Mouse (Mus musculus) intestine, embryonic 14.5 days (tissue): Measurements from ENCODE around the gene Gm10153. TPM values are rescaled to one million over a fixed set of nuclear protein-coding genes. Genes with fewer than 3 reads are reported as not detected.
"Not testable (repeated sequence)": the region's sequence is repeated elsewhere in the genome, so short reads cannot be mapped to it uniquely, and the experiment has no call there.

Source experiments
- ATAC-seq: fragments of 200-750 bp; cut with Nextera tagmentation; replicated peaks from 2 replicates; pipeline ENCODE4 v1.8.0; 2017; ENCODE audit warnings: low read depth, moderate number of reproducible peaks, moderate TSS enrichment, moderate library complexity; ENCODE audit not compliant: low FRiP score, low TSS enrichment
- DNase-seq: peaks from one replicate; pipeline ENCODE4 v3.0.0-alpha.2; 2018; ENCODE audit warnings: low spot score
- H3K27ac ChIP-seq: fragments of 300-500 bp; sonication (generic); 2 replicates; pipeline ENCODE4 v1.5.1; 2014; ENCODE audit warnings: low read depth, mild to moderate bottlenecking, control low read depth
- H3K27me3 ChIP-seq: fragments of 300-500 bp; sonication (generic); replicated peaks from 2 replicates; pipeline ENCODE4 v1.6.1; 2014; ENCODE audit warnings: low read length, control low read depth; ENCODE audit not compliant: control insufficient read depth, insufficient read depth
- H3K36me3 ChIP-seq: fragments of 300-500 bp; sonication (generic); 2 replicates; pipeline ENCODE4 v1.6.1; 2014; ENCODE audit warnings: low read length, control low read depth; ENCODE audit not compliant: control insufficient read depth, insufficient read depth
- H3K4me1 ChIP-seq: fragments of 300-500 bp; sonication (generic); replicated peaks from 2 replicates; pipeline ENCODE4 v1.6.1; 2014; ENCODE audit warnings: low read length, control low read depth, mixed read lengths; ENCODE audit not compliant: control insufficient read depth, insufficient read depth
- H3K4me2 ChIP-seq: fragments of 300-500 bp; sonication (generic); 2 replicates; pipeline ENCODE4 v1.6.1; 2014; ENCODE audit warnings: low read length
- H3K4me3 ChIP-seq: fragments of 300-500 bp; sonication (generic); 2 replicates; pipeline ENCODE4 v1.5.1; 2014; ENCODE audit warnings: low read depth, low read length, control low read depth, mixed read lengths
- H3K9ac ChIP-seq: fragments of 300-500 bp; sonication (generic); 2 replicates; pipeline ENCODE4 v1.6.1; 2014; ENCODE audit warnings: mild to moderate bottlenecking, low read length
- H3K9me3 ChIP-seq: fragments of 300-500 bp; sonication (generic); 2 replicates; pipeline ENCODE4 v1.6.1; 2016; ENCODE audit warnings: low read length, control low read depth; ENCODE audit not compliant: control insufficient read depth
- WGBS: fragments of 180-500 bp; shearing (Covaris S2); extraction: QIAGEN DNeasy Blood & Tissue Kit; methylation state at CpG from one replicate; pipeline ENCODE4 v1.1.7; 2014; 5-methylcytosine and 5-hydroxymethylcytosine counted together
- polyA plus RNA-seq: library from polyadenylated mRNA; unstranded; fragments of >200 nt; fragmentation: Nextera tagmentation; extraction: Ambion mirVana; gene quantifications from 2 replicates; pipeline ENCODE4 v1.2.1, GENCODE M21; 2014

The Gm10153 gene
- not detected in 2 replicates for polyA plus RNA-seq

- DNase-seq (no peak), ATAC-seq (no peak)
- no peak within 1 kb of the TSS for H3K4me2 ChIP-seq
- H3K27me3 ChIP-seq: no peaks in the 10 kb centered on the region
- no peaks in the 10 kb centered on the region for H3K9me3 ChIP-seq
- no peak within 1 kb of the TSS for H3K9ac ChIP-seq
- WGBS: 32% methylated on average over 2 of the region's 2 CpGs
- no peaks in the 10 kb centered on the region for H3K36me3 ChIP-seq
- no peaks in the 10 kb centered on the region for H3K4me1 ChIP-seq
- no peak within 1 kb of the TSS for H3K4me3 ChIP-seq
- no peak within 1 kb of the TSS for H3K27ac ChIP-seq
Observed at GRCm38 (mm10) chr7:142190289-142190688, at the start of gene Gm10153. Gm10153 (minus strand) TSS chr7:142190389.

DNA sequence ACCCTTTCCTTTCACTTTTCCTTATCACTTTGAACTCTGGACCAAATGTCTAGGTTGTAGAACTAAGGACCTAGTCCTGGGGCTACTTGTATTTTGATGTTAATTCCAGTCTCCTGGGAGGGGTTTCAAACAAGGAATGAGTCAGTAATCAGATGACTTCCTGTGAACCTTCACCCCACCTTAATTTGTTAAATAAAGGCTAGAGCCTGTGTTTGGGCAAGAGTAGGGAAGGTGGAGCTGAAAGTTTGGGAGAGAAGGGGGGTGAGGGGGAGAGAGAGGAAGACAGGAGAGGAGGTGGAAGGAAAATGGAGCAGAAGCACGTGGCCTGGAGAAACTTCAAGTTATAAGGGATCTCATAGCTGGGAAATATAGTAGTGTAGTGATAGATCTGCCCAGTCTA lies 41.4 kb upstream of the Gm10153 start:
- 23% methylated on average over 1 of the region's 1 CpGs for WGBS
- Histone ChIP-seq H3K36me3 (no peaks in the 10 kb centered on the region), H3K27ac (no peak overlapping the region), H3K4me3 (no peak overlapping the region), H3K9me3 (no peaks in the 10 kb centered on the region), H3K4me1 (no peaks in the 10 kb centered on the region), H3K9ac (no peak overlapping the region), H3K4me2 (no peak overlapping the region), H3K27me3 (no peaks in the 10 kb centered on the region)
- no peak for ATAC-seq
- no peak for DNase-seq

GRCm38 (mm10) chr7:142229871-142230270 lies 39.7 kb upstream of the Gm10153 start, which contains the start of gene Krtap5-5:
Krtap5-5 (minus strand) TSS chr7:142229971.
- H3K27ac ChIP-seq, H3K4me1 ChIP-seq, H3K27me3 ChIP-seq, DNase-seq, H3K4me3 ChIP-seq, H3K9me3 ChIP-seq, H3K36me3 ChIP-seq, ATAC-seq, H3K9ac ChIP-seq, H3K4me2 ChIP-seq: not testable (repeated sequence)
- WGBS: 59% methylated on average over 3 of the region's 3 CpGs

DNA sequence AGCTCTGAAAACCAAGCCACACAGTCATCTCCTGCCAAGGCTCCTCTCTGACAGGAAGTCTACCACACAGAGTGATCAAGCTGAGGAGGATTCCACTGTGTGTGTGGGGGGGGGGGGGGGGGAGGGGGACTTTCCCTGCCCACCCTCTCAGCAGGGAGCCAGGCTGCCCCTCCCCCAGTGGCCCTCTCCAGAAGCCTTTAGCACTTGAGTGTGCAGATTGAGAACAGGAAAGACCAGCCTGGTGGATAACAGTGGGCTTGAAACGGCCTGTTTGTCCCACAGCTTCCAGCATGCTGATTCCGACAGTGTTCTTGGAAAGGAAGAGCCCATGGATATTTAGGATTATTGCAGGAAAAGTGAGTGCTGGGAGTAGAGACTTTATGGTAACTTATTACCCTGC lies 34.3 kb upstream of the Gm10153 start:
- H3K36me3 ChIP-seq: no peaks in the 10 kb centered on the region
- H3K4me1 ChIP-seq: no peaks in the 10 kb centered on the region
- H3K4me3 ChIP-seq: no peak overlapping the region
- DNase-seq (no peak), ATAC-seq (no peak)
- no peak overlapping the region for H3K9ac ChIP-seq
- H3K27me3 ChIP-seq: no peaks in the 10 kb centered on the region
- no peaks in the 10 kb centered on the region for H3K9me3 ChIP-seq
- H3K4me2 ChIP-seq: no peak overlapping the region
- WGBS: 26% methylated on average over 2 of the region's 2 CpGs
- no peak overlapping the region for H3K27ac ChIP-seq

- not testable (repeated sequence) for H3K36me3 ChIP-seq, H3K27ac ChIP-seq, H3K4me2 ChIP-seq, ATAC-seq, H3K9ac ChIP-seq, H3K27me3 ChIP-seq, H3K9me3 ChIP-seq, H3K4me1 ChIP-seq, DNase-seq, H3K4me3 ChIP-seq
- WGBS: 65% methylated on average over 1 of the region's 1 CpGs
Observed at GRCm38 (mm10) chr7:142212136-142212535, 21.9 kb upstream of the Gm10153 start.

DNA sequence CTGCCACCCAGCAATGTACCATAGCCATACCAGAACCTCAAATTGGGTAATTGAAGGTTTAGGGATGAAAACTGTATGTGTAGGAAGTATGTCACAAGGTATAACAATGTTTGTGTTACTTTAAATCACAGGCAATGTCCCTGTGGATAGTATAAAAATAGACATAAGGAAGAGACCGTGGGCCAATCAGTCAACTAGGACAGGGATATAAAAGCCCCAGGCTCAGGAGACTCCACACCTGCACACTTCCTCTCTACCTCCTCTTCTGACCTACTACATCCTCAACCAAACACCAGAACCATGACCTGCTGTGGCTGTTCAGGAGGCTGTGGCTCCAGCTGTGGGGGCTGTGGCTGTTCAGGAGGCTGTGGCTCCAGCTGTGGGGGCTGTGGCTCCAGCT lies 21.4 kb upstream of the Gm10153 start, which contains the start of gene Gm7579:
Gene Gm7579 (plus strand): TSS at position 301 of the 400 bp plus-strand sequence.
- Histone ChIP-seq H3K9ac (no peak within 1 kb of the TSS), H3K9me3 (no peaks in the 10 kb centered on the region), H3K27ac (no peak within 1 kb of the TSS), H3K36me3 (no peaks in the 10 kb centered on the region), H3K4me3 (no peak within 1 kb of the TSS), H3K4me1 (no peaks in the 10 kb centered on the region), H3K27me3 (no peaks in the 10 kb centered on the region), H3K4me2 (no peak within 1 kb of the TSS)
- ATAC-seq: no peak
- WGBS: 56% methylated on average over 1 of the region's 1 CpGs
- no peak for DNase-seq

DNA sequence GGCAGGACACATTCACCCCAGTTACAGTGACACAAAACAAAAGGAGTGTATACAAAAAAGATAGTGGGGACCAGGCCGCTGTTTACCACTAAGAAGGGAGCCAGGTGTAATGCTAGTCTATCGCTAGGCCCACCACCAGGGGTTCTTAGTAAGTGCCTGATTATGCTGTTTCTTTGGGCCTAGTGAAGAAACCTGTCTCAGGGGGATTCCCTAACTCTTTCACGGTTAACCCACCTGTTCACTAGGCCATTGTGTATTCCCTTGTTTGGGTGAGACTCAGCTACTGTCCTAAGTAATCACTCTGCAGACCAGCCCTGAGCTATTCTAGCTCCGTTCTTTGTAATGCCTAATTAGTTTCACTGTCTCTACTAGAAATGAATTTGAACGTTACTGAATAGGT lies 16.7 kb upstream of the Gm10153 start:
- H3K4me3 ChIP-seq, DNase-seq, H3K36me3 ChIP-seq, H3K27me3 ChIP-seq, H3K9me3 ChIP-seq, H3K4me2 ChIP-seq, ATAC-seq, H3K9ac ChIP-seq, H3K27ac ChIP-seq, H3K4me1 ChIP-seq: not testable (repeated sequence)
- 77% methylated on average over 5 of the region's 5 CpGs for WGBS

GRCm38 (mm10) chr7:142205488-142205887 lies 15.3 kb upstream of the Gm10153 start:
- H3K27ac ChIP-seq: no peak overlapping the region
- no peak overlapping the region for H3K9ac ChIP-seq
- no peak overlapping the region for H3K4me2 ChIP-seq
- DNase-seq (no peak), ATAC-seq (no peak)
- H3K4me3 ChIP-seq: no peak overlapping the region
- no peaks in the 10 kb centered on the region for H3K36me3 ChIP-seq
- 0 out of 2 replicates have a peak, but pooled peaks cover 2% of the 10 kb centered on the region for H3K27me3 ChIP-seq
- no peaks in the 10 kb centered on the region for H3K4me1 ChIP-seq
- no peaks in the 10 kb centered on the region for H3K9me3 ChIP-seq

DNA sequence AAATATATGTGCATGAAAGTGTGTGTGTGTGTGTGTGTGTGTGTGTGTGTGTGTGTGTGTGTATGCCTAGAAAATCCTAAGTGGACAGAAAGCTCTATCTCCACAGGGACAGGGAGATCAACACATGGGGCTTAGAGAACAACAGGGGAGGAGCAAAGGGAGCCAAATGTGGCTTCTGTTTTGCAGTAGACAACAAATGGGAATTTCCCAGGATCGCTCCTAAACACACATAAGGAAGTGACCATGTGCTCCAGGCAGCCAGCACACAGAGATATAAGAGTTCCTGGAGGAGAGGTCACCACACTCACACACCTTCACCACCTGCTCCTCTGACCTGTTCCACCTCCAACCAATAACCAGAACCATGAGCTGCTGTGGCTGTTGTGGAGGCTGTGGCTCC lies 10.9 kb upstream of the Gm10153 start, which contains the start of gene Krtap5-3:
Gene Krtap5-3 (plus strand): TSS at position 301 of the 400 bp plus-strand sequence.
- Histone ChIP-seq H3K9ac (no peak within 1 kb of the TSS), H3K4me1 (no peaks in the 10 kb centered on the region), H3K27me3 (0 out of 2 replicates have a peak, but pooled peaks cover 2% of the 10 kb centered on the region), H3K9me3 (no peaks in the 10 kb centered on the region), H3K27ac (no peak within 1 kb of the TSS), H3K4me3 (no peak within 1 kb of the TSS), H3K4me2 (no peak within 1 kb of the TSS), H3K36me3 (no peaks in the 10 kb centered on the region)
- DNase-seq (no peak), ATAC-seq (no peak)
- WGBS: 33% methylated on average over 1 of the region's 1 CpGs
